Mouse (Mus musculus): ENCODE measurements at regions not wholly inside any gene's neighbourhood (a gene's known extent, or its start where the extent isn't known, plus 50 kb on each side); places are given as distances from the start of the nearest gene placed in this dataset.
A peak's percentile ranks its signal among the peaks of the same experiment; 100 is the strongest.

DNA sequence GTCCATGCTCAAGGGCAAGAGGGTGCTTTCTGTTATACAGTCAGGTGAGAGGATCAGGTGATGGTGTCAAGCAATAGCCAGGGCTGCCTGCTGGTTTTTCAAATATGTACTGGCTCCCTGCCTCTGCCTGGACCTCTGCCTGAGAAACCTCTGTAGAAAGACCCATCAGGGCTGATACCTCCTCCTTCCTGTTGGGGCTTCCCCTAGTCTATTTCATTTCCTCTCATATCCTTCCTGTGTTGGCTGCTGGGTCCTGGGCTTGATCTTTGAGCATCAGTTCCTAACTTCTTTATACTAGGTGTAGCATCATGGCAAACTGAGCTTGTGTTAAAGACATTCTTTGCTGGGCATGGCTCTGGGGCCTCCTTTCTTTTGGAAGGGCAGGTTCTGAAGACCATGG, 89.5 kb downstream of the Tmem38b start:
- peak; percentile 75 for DNase-seq (ENCODE audit: low read depth, low spot score)

DNA sequence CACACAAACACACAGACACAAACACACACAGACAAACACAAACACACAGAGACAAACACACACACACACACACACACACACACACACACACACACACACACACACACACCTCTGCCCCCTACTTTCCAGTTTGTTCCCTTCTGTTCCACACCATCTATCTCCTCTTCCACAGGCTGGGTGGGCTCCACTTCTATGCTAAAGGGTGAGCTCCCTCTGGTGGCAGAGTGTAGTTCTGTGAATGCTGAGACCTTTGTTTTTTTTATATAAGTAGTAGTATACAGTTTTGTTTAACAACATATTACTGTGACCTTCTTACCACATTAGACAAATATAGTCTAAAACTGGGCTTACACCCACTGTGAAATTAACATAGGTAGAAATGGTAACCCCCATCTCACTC, 93.3 kb downstream of the Tmem38b start:
- peak; percentile 79 for DNase-seq (ENCODE audit: low read depth, low spot score)

DNA sequence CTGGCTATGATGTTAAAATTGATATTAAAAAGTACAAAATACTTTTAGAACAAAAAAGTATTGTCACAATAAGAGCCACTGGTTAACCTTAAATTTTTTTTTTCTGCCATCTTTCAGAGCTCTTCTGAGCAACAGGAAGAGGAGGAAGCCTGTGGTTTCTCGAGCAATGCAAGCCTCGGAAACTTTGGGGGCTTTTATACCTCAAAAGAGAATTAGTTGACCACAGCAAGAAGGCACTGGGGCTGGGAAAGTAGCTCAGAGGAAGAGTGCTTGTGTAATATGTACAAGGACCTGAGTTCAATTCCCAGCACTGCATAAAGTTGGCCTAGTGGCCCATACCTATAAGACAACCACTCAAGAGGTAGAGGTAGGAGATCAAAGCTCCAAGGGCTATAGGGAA, 94.7 kb downstream of the Tmem38b start:
- DNase-seq (ENCODE audit: low read depth, low spot score) = peak; percentile 47

DNA sequence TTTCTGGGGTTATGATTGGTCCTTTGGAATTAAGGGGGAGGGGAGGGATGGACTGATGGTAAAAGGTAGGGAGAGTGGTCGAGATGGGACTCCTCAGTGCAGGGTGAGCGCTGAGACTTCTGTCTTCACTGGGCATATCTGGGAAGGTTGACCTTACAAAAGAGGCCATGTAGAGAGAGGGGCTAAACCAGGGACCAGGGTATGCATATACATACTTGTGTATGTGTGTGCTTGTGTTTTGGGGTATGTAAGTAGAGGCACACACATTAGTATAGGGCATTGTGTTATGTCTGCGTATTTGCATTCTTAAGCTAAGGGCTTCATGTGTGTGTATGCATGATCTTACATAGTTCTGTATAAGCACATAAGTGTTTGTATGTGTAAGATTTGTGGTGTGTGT, 105.2 kb downstream of the Tmem38b start:
- no peak for DNase-seq (ENCODE audit: low read depth, low spot score)

DNA sequence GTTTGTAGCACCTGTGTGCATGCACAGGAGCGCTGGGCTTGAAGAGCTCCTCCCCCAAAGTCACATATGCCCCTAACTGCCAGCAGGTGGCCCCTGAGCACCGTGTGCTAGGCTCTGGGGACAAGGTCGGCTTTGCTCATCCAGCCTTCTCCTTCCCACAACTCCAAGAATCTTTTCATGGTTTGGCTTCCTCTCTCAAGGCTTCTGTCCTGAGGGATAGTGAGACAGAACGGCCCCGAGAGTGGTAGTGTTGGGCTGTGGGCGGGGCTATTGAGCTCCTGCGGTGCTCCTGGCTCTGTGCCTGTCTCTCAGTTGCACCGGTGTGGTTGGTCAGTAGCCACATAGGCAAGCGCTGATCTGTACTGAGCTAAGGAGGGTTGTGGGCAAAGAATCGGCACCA, 105.7 kb downstream of the Tmem38b start:
- DNase-seq (ENCODE audit: low read depth, low spot score) = peak; percentile 73

DNA sequence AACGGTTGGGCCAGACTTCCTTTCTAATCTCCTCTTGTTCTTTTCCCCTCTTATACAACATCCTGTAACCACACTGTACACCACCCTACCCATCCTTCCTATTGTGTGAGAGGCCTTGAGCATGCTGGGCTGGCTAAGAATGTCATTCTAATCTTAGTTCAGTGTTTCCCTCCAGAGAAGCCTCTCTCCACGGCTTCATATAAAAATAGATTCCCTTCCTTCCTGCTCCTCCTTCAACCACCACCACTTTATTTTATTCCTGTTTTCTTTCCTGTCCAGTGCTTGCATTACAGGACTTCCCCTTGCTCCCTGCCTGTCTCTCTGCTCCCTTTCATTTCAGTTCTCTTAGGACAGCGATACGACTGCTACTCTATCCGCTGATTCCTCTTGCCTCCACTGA, 109.5 kb downstream of the Tmem38b start:
- DNase-seq (ENCODE audit: low read depth, low spot score) = no peak

DNA sequence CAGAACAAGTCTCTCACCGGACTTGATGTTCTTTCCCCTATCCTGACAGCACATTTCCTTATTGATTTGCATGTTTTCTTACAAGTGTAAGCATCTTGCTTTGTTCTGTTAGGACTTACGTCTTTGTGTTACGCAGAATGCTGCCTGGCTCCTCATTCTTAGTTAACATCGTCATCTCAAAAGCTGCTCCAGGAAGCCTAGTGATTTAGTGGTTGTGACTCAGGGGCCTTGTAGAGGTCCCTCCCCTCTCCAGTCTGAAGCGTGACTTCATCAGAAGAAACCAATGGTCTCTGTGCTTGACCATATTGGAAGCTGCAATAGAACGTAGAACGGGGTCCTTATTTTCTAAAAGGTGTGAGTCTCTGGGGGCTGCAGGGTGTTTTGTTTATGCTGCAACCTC, 122.9 kb downstream of the Tmem38b start:
- DNase-seq (ENCODE audit: low read depth, low spot score) = no peak

DNA sequence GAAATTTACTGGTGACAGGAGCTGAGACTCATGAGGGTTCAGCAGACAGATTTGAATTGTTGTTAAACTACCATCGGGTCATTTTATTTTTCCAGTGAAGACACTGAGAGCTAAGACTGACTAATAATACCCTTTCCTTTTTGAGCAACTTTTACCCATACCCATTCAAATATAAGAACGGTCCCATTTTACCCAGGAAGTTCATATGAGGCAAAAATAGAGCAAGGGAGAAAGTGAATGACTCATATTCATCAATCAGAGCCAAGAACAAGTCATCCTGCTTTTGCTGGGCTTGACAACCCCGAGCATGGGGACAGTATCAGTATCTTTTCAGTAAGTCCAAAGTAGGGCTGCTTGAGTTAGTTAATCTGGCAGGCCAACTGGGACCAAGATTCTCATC, 123.3 kb downstream of the Tmem38b start:
- DNase-seq (ENCODE audit: low read depth, low spot score) = no peak

DNA sequence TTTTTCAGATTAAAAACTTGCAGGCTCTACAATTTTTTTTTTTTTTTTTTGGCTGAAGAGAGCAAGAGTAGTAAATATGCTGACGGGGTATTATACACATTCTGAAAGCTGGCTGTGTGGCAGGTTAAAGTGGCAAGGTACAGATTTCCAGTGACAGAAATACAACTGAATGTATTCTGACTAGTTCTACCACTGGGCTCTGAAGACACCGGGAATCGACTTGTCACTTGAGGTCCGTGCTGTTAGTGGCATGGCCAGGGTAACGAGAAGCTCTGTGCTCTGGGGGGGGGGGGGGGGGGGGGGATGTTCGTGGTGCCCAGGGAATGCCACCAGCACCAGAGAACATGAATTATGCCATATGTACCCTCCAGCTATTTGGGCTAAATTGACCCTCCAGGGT, 124.7 kb downstream of the Tmem38b start:
- no peak for DNase-seq (ENCODE audit: low read depth, low spot score)

DNA sequence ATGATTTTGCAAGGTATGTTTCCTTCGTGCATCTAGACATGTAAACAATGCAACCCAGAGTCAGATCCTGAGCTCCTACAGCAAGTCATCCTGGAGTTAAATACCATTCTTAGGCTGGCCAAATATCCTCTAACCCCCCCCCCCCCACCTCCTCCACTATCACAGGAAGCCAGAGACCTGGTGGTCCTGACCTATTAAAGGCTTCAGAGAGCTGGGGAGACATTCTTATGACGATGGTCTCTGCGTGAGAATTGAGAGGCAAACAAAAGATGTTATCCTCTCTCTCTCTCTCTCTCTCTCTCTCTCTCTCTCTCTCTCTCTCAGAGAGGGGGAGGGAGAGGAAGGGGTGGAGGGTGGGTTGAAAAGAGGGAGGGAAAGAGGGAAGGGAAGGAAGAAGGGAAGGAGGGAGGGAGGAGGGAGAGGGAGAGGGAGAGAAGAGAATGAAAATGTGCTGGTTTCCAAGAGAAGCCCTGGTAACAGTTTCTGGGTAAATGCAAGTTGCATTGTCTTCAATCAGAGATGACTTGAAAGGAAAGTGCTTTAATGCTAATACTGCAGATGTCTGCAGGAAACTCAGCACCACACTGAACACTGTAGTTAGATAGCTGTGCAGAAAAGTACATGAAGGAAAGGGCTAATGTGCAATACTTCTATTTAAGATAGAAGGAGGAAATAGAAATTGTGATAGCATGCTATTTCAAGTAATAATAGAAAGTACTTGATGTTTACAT, 125.3 kb downstream of the Tmem38b start:
- DNase-seq (ENCODE audit: low read depth, low spot score) = no peak

DNA sequence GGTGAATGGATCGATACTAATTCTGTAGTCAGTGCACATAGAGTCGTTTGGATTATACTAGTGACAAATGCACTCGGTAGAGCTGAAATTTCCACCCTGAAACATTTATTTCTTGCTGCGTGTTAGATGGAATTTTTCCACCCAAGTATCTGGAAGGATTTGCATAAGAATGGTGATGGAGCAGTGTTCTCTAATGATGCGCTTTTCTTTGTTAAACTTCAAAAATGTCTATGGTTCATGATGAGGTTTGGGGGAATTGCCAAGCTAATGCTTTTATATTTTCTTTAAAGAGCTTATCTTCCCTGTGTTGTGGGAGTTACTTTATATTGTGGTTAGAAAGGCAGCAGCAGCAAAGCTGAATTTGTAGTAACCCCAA, 125.9 kb downstream of the Tmem38b start:
- no peak for DNase-seq (ENCODE audit: low read depth, low spot score)

DNA sequence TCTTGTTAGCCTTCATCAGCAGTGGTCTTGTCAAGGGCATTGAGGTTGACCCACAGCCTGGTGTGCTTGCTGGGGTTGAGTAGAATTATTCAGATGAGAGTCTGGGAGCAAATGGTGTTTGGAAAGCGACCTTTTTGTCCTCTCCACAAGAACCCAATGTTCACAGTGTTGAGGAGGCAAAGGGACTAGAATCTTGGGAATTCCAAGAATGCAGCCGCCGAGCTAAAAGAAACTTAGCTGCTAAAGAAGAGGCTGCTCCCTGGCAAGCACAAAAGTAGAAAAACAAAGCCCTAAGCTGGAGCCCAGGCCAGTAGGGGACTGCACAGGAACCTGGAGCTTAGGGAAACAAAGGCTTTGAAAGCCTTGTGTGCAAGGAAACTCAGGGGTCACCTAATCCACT, 126.4 kb downstream of the Tmem38b start:
- DNase-seq (ENCODE audit: low read depth, low spot score) = no peak

DNA sequence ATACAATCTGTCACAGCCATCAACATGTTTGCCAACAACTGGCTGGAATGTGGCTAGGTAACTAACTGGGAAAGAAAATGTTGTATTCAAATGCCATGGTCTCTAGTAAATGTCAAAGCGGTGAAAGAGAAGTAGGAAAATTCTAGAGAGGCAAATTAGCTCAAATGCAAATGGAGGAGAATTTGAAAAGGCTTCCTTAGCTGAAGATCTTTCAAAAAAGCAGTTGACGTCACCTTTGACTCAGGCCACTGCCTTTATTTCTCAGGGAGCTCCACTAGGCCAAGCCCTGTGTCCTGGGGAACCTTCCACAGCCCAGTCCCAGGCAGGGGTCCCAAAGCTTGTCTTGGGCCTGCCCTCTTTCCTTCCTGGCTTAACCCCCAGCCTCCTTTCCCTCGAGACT, 136.6 kb downstream of the Tmem38b start:
- DNase-seq (ENCODE audit: low read depth, low spot score) = no peak

DNA sequence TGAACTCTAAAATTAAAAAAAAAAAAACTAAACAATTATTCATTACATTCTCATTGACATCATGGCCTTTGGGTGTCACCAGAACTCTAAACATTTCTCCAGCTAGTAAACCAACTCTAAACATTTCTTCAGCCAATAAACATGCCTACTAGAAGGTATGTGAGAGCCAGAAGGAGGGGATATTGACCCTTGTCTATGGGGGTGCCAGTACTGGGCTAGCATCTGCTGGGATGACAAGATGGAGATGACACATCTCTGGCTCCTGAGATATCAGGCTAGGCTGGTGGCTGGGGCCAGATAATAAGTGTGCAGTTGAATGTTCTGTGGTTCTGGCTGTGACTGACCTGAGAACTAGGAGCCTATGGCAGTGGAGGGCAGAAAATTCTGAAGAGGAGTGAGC, 144.6 kb downstream of the Tmem38b start:
- no peak for DNase-seq (ENCODE audit: low read depth, low spot score)

DNA sequence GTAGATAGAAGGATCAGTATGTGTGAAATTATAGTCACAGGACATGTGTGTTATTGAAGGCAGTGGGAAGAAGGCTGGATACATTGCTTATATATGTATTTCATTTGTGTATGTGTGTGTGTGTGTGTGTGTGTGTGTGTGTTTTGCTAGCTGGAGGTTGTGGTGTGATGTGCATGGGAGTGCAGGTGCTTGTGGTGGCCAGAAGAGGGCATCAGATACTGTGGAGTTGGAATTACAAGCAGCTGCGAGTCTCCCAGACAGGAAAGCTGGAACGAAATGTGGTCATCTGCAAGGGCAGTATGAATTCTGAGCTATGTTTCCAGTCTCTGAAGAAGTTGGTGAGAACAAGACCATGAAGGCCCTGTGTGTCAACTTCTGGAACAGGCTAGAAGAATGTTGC, 145.1 kb downstream of the Tmem38b start:
- DNase-seq (ENCODE audit: low read depth, low spot score) = no peak

DNA sequence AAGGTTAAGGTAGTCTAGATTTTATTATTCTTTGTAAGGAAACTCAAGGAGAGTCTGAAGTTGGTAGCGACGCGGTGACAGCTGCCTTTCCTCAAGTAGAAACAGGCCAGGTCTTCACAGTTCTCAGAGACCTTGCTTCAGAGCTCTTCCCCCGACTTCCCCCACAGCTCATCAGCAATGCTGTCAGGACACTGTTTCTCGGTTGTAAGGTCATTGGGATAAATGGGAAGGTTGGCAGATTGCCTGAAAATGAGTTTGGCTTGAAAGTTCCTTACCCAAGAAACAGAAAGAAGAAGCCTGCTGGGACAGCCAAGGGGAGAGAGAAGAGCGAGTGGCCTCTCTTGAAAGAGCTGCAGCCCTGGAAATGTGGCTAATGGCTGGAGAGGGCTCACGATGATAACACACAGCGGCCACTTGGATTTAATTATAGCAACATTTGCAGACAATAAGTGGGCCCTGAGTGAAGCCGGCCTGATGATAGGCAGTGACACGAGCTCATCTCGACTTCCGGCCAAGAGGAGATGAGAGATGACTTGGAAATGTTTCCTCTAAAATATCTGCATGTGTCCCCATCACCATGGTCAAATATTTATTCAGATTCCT, 150.3 kb downstream of the Tmem38b start:
- no peak for DNase-seq (ENCODE audit: low read depth, low spot score)

DNA sequence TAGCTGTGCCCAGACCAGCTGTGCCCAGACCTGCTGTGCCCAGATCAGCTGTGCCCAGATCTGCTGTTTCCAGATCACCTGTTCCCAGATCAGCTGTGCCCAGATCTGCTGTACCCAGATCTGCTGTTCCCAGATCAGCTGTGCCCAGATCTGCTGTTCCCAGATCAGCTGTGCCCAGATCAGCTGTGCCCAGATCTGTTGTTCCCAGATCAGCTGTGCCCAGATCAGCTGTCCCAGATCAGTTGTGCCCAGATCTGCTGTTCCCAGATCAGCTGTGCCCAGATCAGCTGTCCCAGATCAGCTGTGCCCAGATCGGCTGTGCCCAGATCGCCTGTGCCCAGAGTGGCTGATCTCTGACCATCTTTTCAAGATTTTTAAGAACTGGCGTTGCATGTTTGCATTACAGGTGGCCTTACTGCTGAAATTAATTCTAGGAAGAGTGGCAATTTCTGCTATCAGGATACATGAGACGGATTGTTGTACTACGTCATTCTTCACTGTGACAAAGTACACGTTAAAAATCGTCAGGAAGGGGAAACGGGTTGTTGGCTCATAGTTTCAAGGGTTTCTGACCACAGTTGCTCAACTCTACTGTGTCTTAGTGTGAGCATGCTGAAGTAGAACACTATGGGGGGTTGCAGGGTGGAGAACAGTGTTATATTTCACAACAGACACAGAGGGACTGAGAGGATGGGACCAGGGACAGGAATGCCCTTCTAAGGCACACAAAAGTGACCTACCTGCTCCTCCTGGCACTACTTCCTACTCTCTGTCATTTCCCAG, 160.9 kb downstream of the Tmem38b start:
- no peak for DNase-seq (ENCODE audit: low read depth, low spot score)

DNA sequence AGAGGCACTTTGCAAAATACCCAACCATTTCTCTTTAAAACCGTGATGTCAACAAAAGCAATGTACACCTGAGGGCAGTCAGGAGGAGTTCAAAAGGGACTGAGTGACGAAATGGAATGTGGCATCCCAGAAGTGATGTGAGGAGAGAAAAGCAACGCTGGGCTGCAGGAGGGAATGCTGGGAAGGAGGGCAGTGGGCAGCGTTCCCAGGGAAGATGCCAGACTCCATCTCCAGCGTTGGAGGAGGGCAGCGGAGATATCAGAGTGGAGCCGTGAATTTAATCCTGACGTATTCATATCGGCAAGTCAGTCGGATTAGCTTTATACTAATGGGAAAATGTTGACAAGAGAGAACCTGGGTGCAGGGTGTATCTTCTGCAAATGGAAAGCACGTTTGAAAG, 161.7 kb downstream of the Tmem38b start:
- no peak for DNase-seq (ENCODE audit: low read depth, low spot score)

DNA sequence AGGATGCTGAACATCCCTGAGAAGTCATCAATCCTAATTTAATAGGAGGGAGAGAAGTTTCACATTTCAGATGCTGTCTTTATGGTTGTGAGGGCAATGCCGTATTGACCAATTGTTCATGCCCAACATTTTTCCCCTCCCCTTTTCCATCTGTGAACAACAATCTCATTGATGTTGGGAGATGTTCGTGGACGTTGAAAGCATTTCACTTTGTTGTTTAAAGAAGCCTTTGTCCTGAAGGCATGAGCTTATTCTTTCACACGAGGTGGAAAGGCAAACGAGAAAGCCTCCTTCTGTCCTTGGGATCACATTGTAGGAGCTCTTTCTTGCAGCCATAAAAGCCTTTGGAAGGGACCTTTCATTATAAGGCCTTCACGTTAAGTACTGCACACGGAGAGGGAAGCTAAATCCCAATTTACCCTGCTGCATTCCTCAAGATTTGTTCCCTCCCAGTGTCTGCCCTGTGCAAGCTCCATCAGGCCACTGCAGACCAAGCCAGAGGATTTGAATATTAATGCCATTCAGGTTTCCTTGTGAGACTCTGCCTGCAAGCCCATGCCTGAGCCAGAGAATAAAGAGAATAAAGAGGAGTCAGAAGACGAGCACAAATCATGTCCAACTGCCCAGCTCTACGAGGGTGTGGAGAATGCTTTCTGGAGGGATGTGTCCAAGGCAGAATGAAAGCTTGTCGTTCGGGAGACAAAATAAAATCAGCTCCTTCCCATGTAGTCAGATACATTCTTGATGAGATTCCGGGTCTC, 195.4 kb downstream of the Tmem38b start:
- DNase-seq (ENCODE audit: low read depth, low spot score) = no peak

DNA sequence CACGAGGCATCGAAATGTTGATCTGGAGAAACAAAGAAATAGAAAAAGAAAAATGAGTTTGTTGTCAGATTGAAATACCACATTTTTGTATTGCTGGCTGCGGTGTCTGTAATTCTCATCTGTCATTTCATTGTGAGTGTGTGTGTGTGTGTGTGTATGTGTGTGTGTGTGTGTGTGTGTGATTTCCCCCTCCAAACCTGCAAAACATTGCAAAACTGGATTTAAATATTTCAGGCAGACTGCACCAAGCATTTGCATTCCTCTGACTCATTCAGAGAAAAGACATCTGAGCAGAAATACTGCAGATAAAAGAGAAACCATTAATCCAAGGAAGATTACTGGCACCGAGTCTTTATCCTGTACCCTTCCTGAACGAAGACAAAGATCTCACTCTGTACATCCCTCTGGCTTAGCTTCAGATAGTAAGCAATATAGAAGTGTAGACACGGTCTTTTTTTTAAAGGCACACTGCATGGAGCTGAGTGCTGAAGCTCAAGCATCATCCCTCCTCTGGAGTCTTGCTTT, 196.1 kb downstream of the Tmem38b start:
- DNase-seq (ENCODE audit: low read depth, low spot score) = no peak

DNA sequence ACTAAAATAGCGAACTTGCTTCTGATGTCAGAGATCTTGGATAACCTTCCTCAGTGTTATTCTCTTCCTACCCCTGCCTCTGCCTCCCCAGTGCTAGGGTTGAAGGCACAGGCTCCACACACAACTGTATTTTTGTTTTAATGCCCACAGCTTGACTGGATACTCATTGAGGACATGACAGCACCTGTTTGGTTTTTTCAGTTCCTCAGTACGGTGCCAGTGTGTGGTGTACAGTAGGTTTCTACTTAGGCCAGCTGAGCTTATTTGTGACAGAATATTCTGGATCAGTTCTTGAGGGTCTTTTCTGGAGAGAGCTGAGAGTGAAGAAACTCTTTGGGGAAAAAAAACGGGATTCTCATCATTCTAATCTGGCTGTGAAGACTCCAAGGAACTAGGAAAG, 201.1 kb downstream of the Tmem38b start:
- DNase-seq (ENCODE audit: low read depth, low spot score) = no peak
